Mouse (Mus musculus): ENCODE measurements around the gene Ppp1r1a.

Ppp1r1a gene

DNA sequence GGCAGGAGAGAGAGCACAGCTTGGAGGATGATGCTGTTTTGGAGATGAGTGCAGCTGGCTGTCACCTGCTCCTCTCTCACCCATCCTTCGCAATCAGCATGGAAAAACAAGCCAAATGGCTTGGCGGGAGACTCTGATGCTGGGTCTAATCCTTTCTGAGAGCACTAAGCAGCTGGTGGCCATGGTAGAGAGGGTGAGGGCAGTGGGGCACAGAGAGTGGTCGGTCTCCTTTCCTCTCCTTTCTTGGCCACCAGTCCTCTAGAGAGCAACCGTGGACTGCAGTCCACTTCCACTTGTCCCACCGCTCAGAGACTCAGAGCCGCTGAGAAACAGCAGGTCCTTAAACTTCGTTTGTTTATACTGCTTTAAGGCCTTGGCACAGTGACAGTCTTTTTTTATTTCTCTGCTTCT is 24.2 kb downstream of the Ppp1r1a start:
- DNase-seq = no peak

DNA sequence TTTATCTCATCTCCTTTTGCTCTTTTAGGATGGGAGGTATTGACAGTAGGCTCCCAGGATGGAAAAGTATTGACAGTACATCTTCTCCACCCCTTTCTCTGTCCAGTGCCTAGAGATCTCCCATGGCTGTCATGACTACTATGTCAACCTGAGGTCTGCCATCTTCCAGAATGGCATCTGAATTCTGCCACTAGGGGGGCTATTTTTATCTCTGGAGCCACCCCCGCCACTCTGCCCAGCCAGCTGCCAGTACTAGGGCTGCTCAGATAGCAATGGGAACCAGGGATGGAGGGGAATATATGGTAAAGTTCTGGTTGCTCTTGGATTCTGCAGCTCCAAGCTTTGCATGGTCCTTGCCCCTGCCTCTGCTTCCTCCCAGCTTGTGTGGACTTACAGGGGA is 26.2 kb downstream of the Ppp1r1a start:
- no peak for DNase-seq

DNA sequence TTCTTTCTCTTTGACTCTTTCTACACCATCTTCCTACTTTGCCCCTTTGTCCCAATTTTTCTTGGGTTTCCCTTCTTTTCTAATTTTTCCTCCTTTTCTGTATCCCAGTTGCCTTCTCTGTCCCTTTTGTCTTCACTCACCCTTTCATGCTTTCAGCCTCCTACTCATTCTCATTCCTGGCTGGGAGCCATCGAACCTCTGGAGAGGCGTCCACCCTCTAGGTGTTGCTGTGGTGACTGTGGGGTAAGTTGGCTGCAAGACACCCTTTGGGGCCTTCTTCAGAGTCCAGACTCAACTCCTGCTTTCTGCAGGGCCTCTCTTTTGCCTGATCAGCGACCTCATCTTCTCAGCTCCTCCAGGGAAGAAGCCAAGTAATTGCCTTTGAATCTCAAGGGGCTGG is 28.5 kb downstream of the Ppp1r1a start:
- no peak for DNase-seq

DNA sequence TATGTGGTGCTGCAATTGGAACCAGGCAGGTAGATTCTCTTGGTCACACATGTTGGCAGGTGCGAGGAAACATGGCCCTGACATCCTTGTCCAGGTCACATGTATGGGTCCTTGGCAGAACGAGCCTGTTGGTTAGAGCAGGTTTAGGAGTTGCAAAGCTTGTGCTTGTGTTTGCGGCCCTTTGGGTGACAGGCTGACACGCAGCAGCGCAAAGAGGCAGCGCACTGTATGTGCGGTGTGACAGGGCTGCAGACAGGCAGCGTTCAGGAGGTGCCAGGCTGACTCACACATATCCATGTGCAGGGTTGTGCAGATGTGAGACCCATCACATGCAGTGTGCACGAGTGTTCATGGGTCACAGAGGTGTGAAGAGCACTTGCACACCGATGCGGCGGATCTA is 34.1 kb downstream of the Ppp1r1a start:
- no peak for DNase-seq

DNA sequence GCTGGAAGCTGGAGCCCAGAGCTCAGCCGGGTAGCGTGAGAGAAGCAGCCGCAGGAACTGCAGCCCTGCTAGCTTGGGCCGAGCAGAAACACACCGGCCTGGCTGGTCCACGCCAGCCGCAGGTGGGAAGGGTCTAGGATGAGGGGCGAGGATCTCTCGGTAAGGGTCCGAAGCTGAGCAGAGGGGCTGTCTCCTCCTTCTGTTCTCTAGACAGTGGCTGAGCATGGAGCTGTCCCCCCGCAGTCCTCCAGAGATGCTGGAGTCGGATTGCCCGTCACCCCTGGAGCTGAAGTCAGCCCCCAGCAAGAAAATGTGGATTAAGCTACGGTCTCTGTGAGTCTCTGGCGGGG is 34.6 kb downstream of the Ppp1r1a start:
- DNase-seq = no peak

DNA sequence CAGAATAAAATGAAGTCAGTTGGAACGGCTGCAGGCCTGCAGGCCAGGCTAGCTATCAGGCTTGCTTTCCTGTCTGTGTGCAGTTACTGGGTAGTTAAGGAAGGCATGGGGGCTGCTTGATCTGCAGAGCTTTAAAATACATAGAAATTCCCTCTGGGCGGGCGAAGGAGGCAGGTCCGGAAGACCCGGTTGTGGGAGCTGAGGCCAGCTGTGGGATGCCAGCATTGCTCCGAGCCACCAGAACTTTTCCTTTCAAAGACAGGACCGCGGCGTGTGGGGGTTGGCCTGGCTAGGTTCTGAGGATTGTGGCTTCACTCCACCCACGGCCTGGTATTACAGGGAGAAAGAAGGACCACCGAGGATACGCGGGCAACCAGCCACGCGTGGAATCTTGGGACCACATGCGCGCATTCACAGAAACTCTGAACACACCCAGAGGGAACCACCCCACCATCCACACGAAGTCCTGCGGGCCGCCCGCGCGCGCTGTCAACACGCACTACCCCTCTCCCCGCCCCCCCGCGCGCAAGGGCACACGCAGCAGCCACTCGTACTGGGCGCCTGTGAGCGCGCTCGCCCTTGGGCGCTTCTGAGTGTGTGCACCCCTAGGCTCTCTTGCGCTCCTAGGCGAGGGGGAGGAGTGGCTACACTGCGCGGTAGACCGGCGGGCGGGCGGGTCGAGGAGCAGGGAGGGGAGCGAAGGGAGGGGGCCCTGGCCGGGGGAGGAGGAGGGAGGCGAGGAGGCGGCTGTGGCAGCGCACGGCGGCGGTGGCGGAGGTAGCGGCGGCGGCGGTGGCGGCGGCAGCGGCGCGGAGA is 35.2 kb downstream of the Ppp1r1a start, which contains the start of gene Pde1b:
TSS of gene Pde1b (plus strand) at position 600 of the 816 bp plus-strand sequence.
- DNase-seq = peak; percentile 21 to 24

DNA sequence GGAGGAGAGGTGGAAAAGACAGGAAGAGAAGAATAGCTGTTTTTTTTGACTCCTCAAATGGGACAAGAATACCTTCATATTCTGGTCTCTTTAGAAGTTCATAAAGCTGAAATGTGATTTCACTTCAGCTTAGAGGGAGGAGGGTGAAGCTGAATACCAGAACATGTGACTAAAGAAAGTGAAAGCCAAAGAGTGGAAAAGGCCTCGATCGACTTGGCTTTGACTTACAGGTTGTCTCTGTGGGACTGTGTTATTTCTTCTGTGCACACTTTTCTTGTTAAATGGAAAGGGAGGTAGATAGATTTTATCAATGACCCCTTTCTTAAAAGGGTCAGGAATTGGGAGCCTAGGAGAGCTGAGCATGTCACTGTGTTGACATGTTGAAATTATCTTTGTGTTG is 36.6 kb downstream of the Ppp1r1a start:
- DNase-seq = no peak

DNA sequence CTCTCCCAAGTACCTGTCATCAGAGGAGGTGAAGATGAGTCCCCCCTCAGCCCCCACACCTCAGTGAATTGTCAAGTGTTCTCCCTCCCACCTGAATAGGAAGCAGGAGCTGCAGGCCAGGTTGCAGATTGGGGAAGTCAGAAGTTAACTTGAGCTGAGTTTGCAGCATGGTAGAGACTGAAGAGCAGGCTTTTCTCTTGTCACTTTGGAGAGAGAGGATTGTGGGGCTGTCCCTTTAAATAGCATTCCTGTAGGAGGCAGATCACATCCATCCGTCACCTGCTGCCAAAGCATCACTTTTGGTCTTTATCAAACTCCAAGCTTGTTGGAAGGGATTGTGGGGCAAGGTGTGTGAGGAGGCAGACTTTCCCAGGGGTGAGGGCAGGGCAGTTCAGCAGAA is 37.1 kb downstream of the Ppp1r1a start:
- no peak for DNase-seq

DNA sequence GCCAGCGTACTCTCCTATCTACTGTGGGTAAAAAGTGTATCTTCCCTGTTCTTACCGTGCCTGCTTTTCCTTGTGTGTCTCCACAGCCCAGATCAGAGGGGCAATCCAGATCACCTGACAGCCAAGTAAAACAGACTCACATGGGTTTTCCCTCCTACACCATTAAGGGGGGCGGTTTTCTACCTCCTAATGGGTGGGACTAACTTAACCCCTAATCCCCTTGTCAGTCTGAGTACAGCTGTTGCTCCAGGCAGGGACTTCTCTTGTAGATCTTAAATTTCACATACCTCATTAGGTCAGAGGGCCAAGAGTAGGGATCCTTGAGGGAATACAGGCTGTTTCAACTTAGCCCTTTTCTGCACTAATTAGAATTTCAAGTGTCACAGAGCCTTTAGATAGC is 39.6 kb downstream of the Ppp1r1a start:
- DNase-seq = no peak

DNA sequence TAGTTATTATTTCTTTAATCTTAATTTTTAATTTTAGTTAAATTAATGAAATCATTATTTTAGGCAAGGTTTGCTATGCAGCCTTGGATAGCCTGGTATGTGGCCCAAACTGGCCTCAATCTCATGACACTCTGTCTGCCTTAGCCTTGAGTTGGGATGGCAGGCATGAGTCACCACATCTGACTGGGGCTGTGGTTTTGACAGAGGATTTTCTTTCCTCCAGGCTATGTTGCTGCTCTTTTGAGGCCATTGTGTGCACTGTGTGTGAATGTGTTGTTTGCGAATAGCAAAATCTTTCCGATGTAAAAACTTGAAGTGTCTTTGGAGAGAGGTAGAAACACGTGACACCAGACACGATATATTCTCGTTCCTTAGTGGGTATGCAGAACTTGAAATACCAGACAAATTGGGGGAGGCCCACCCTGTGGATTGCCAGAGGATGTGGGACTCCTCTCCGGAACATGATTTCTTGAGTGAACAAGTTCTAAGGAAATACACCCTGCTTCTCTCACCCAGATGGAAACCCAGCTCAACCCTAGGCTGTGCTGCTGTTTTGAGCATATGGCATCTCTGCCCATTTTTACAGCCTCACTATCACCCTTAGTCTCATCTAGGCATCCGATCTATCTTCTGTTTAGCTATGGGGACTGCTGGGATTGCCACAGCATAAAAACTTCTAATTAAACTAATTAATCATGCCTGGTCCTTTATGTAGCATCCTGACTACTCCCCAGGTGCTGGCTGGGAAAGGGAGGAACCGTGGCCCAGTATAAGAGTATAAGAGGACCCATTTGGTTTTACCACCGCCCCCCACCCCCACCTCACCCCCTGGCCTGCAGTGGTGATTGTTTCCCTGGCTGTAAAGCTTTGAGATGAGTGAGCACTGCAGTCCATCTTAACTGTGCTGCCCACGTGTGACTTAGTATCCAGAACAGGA is 41.3 kb downstream of the Ppp1r1a start:
- DNase-seq = no peak

DNA sequence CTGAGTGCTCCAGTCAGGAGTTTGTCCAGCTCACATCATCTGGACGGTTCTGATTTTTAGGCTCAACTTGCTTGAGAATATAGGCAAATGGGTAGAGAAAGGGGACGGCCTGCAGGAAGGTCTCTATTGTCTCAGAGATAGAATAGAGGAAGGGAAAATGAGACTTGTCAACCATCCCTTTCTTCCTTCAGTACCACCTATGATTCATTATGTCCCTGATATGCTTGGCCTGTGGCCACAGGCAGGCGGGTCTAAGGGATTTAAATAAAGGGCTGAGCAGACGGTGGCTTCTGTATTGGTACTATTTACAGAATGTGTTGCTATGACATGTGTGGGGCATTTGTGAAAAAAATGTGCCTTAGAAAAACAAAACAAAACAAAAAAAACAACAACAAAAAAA is 49.5 kb downstream of the Ppp1r1a start:
- DNase-seq = no peak

DNA sequence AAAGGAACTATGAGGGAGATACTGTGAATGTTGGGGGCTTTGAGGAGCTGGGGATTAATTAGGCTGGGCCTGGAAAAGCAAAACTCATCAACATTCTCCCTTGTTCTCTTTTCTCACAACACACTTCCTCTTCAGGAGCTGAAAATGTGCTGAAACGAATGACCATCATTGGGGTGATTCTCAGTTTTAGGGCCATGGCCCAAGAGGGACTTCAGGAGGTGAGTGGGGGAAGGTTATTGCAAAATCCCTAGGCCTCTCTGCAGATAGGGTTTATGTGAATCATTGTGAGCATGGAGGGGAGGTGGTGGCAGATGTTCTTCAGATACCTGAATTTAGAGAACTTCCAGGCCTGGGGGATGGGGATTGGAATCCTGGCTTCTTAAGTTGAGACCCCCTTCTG is 51.1 kb downstream of the Ppp1r1a start:
- no peak for DNase-seq

DNA sequence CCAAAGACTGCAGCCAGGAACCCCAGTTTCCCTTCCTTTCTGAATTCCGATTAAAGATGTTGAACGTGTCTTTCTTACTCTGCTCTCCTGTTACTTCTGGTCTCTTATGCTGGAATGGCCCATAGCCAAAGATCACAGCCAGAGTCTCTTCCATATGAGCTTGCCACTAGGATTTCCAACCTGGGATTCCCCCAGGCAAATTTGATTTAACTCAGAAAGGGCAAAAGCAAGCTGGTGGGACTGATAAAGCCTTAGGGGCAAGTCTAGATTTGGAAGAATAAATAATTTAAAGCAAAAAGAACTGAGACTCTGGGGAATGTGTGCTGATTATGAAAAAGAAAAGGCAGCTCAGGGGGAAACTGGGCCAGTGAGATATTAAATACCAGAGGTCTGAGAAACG is 52.7 kb downstream of the Ppp1r1a start:
- no peak for DNase-seq

DNA sequence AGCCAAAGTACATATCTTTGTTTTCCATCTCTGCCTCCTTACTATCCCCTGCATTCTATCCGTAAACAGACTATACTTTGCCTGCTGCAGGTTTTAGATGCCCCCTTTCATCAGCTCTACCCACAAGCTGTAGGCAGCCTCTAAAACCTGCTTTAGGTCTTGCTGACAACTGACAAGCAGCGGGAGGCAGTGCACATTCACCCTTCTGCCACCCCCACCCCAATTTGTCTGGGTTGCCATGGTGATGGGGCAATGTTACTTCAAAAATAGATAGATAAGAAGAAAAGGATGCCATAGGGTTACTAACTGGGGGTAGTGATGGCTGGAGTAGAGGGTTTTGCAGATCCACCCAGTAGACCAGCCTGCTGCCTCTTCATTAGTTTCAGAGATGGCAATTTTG is 53.3 kb downstream of the Ppp1r1a start:
- no peak for DNase-seq

DNA sequence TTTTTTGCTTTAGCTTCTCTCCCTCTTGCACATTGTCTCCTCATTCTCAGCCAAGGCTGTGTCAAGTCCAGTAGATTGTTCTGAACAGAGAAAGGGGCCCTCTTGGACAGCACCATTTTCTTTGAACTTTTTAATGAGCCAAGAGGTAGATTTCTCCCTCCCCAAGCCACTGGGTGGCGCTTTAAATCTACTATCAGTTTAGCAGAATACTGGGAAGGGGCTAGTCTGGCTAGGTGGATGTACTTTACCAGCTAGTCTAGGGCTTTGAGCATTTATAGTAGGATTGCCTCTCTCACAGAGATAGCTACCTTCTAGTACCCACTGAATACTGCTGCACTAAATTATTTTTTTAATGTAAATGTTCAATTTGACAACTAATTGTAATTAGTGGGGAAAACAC is 55.3 kb downstream of the Ppp1r1a start:
- peak in 1 of 2 experiments; percentile 15 for DNase-seq

All from kidney, adult 8-10 months (tissue).